Mouse (Mus musculus) C2C12 (cell line): ENCODE measurements around the gene Efhd1.

Experiments used
- CEBPB ChIP-seq: IDR thresholded peaks from one replicate; pipeline ENCODE4 v1.6.1; 2011; ENCODE audit warnings: low read depth, mild to moderate bottlenecking, control low read depth, moderate library complexity
- CTCF ChIP-seq: IDR thresholded peaks from one replicate; pipeline ENCODE4 v1.5.1; 2011; ENCODE audit not compliant: control insufficient read depth, insufficient read depth, insufficient read length
- FOSL1 ChIP-seq: IDR thresholded peaks from one replicate; pipeline ENCODE4 v1.8.0; 2011; ENCODE audit warnings: mild to moderate bottlenecking, low read length; ENCODE audit not compliant: poor library complexity, insufficient read depth, severe bottlenecking
- MAX ChIP-seq: IDR thresholded peaks from one replicate; pipeline ENCODE4 v1.6.1; 2011; ENCODE audit warnings: mild to moderate bottlenecking, control low read depth
- MYOD1 ChIP-seq: IDR thresholded peaks from one replicate; pipeline ENCODE4 v1.6.1; 2011; ENCODE audit warnings: low read depth; ENCODE audit not compliant: control insufficient read depth, insufficient read length
- MYOG ChIP-seq: IDR thresholded peaks from one replicate; pipeline ENCODE4 v1.6.1; 2011; ENCODE audit not compliant: control insufficient read depth, insufficient read length; ENCODE audit errors: extremely low read depth
- USF1 ChIP-seq: IDR thresholded peaks from one replicate; pipeline ENCODE4 v1.6.1; 2011; ENCODE audit warnings: low read depth, mild to moderate bottlenecking, control low read depth, moderate library complexity

DNA sequence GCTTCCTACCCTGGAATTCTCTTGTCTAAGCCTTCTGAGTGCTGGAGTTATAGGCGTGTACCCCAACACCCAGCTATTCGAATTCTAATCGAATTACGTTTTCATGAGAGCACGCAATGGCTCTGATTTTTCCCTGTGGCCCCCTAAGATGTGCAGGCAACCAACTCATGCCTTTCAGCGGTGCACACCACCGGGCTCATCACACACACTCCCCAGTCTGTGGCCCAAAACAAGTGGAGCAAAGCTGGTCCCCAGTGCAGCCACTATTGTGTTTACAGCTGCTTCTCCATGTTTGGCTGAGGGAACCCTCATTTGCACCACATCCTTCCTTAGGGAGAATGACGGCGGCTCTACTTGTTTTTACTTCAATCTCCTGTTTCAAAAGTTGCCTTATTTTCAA lies 906 bp upstream of the Efhd1 start:
- no peak for TF ChIP-seq CTCF
- TF ChIP-seq MAX, result no peak
- no peak for TF ChIP-seq USF1
- TF ChIP-seq MYOG, result no peak
- no peak for TF ChIP-seq MYOD1
- TF ChIP-seq CEBPB, result no peak
- no peak for TF ChIP-seq FOSL1
